Mouse (Mus musculus): ENCODE measurements at regions not wholly inside any gene's neighbourhood (a gene's known extent, or its start where the extent isn't known, plus 50 kb on each side); places are given as distances from the start of the nearest gene placed in this dataset.

- TF ChIP-seq E2F4 (IDR thresholded peaks at IDR 0.05; ENCODE audit: insufficient read depth) (no peak), POLR2A (IDR thresholded peaks at IDR 0.05; ENCODE audit: insufficient read length, low read depth) (no peak), POLR2AphosphoS2 (IDR thresholded peaks at IDR 0.05; ENCODE audit: insufficient read length, low read depth) (no peak), CEBPB (IDR thresholded peaks at IDR 0.05; ENCODE audit: insufficient read depth, poor library complexity, severe bottlenecking) (no peak)
Observed at GRCm38 (mm10) chr12:59713216-59713615, 493.7 kb upstream of the Fbxo33 start.

Data from myocyte (in vitro differentiated cells).